Mouse (Mus musculus): Measurements from ENCODE around the gene Mettl23. TPM values are rescaled to one million over a fixed set of nuclear protein-coding genes. Genes with fewer than 3 reads are reported as not detected.
"Not testable (repeated sequence)": the region's sequence is repeated elsewhere in the genome, so short reads cannot be mapped to it uniquely, and the experiment has no call there.

Gene Mettl23
- polyA plus RNA-seq, 1 experiment: 22.4 TPM

- no peak overlapping the region for H3K27ac ChIP-seq (ENCODE audit: insufficient read depth, low read length)
- no peak for TF ChIP-seq CTCF (IDR thresholded peaks at IDR 0.05; ENCODE audit: borderline replicate concordance, insufficient read depth, low read length)
- TF ChIP-seq POLR2A (IDR thresholded peaks at IDR 0.05; ENCODE audit: low read depth, low read length): no peak
- no peaks in the 10 kb centered on the region for H3K4me1 ChIP-seq (ENCODE audit: control insufficient read depth, insufficient read depth, low read length)
These were observed 44.1 kb downstream of the Mettl23 start for GRCm38 (mm10) chr11:116887136-116887535.

DNA sequence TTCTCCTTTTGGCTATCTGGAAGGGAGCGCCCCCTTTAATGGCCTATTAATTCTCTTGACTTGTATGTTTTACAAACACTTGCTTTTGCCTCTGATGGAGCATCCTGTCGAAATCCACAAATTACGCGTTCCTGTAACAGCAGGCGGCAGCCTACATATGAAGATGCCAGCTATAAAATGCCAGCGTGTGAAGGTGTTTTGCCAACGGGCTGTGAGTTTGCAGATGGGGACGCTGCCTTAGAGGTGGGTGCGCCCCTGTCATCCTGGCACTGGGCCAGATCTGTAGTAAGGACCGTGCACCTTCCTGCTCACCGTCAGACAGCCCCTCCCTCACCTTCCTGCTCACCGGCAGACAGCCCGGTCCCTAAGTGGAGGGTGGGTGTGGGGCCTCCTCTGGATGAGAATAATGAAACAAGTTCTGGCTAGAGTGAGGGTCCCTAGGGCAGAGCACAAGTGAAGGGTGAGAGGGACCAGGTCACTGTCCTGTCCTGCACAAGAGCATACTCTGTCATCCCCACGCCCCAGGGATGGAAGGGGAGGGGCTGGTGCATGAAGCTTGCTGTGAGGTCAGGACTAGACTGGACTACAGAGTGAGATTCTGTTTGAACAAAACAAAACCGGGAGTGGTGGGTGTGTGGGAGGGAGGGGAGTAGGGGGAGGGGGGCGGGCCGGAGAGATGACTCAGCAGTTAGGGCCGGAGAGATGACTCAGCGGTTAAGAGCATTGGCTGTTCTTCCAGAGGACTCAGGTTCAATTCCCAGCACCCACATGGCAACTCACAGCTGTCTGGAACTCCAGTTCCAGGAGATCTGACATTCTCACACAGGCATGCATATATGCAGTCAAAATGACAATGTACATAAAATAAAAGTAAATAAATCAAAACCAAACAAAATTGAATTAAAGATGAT is 50.7 kb downstream of the Mettl23 start:
- H3K4me3 ChIP-seq (ENCODE audit: insufficient read depth, low read length): no peak overlapping the region
- no peaks in the 10 kb centered on the region for H3K4me1 ChIP-seq (ENCODE audit: control insufficient read depth, insufficient read depth, low read length)
- no peak overlapping the region for H3K27ac ChIP-seq (ENCODE audit: insufficient read depth, low read length)
- no peak for TF ChIP-seq POLR2A (IDR thresholded peaks at IDR 0.05; ENCODE audit: low read depth, low read length)
- no peak for TF ChIP-seq CTCF (IDR thresholded peaks at IDR 0.05; ENCODE audit: borderline replicate concordance, insufficient read depth, low read length)

More at GRCm38 (mm10) chr11:116887136-116887535, 44.1 kb downstream of the Mettl23 start:
- no peak overlapping the region for H3K4me3 ChIP-seq (ENCODE audit: insufficient read depth, low read length)

DNA sequence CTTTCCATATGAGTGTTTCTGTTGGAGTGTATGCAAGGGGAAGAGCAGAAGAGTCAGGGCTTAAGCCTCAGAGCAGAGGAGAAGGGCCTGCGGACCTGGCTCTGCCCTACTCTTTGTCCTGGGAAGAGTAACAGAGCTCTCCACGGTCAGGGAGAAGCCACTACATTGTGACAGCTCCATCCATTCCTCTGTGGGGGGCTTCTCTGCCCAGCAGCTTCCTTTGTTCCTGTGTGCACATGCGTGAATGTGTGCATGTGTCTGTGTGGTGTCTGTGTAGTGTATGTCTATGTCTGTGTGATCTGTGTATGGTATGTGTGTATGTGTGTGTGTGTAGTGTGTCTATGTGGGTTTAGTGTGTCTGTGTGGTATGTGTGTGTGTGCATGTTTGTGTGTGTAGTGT is 52.3 kb downstream of the Mettl23 start:
- no peak for TF ChIP-seq POLR2A (IDR thresholded peaks at IDR 0.05; ENCODE audit: low read depth, low read length)
- TF ChIP-seq CTCF (IDR thresholded peaks at IDR 0.05; ENCODE audit: borderline replicate concordance, insufficient read depth, low read length): no peak
- no peaks in the 10 kb centered on the region for H3K4me1 ChIP-seq (ENCODE audit: control insufficient read depth, insufficient read depth, low read length)
- no peak overlapping the region for H3K4me3 ChIP-seq (ENCODE audit: insufficient read depth, low read length)
- no peak overlapping the region for H3K27ac ChIP-seq (ENCODE audit: insufficient read depth, low read length)

GRCm38 (mm10) chr11:116899247-116899646 is 56.2 kb downstream of the Mettl23 start:
- Histone ChIP-seq H3K4me3 (ENCODE audit: insufficient read depth, low read length) (no peak overlapping the region), H3K4me1 (ENCODE audit: control insufficient read depth, insufficient read depth, low read length) (no peaks in the 10 kb centered on the region), H3K27ac (ENCODE audit: insufficient read depth, low read length) (no peak overlapping the region)
- TF ChIP-seq POLR2A (IDR thresholded peaks at IDR 0.05; ENCODE audit: low read depth, low read length) (no peak), CTCF (IDR thresholded peaks at IDR 0.05; ENCODE audit: borderline replicate concordance, insufficient read depth, low read length) (no peak)

GRCm38 (mm10) chr11:116902588-116902987 is 59.5 kb downstream of the Mettl23 start:
- H3K4me1 ChIP-seq (ENCODE audit: control insufficient read depth, insufficient read depth, low read length); H3K4me3 ChIP-seq (ENCODE audit: insufficient read depth, low read length); H3K27ac ChIP-seq (ENCODE audit: insufficient read depth, low read length): not testable (repeated sequence)

Other genes starting within 250 kb of the Mettl23 start
- gene Rhbdf2, start 216.3 kb upstream of the Mettl23 start, polyA plus RNA-seq (2011; ENCODE audit: insufficient read length, low read depth, missing spikeins): 10.1 and 11.5 TPM in 2 replicates
- gene Prcd, start 189.7 kb upstream of the Mettl23 start, polyA plus RNA-seq (2011; ENCODE audit: insufficient read length, low read depth, missing spikeins): not detected in 2 replicates
- gene Cygb, start 189.0 kb upstream of the Mettl23 start, polyA plus RNA-seq (2011; ENCODE audit: insufficient read length, low read depth, missing spikeins): 0.74 TPM in 1 of 2 replicates, not detected in the other
- gene St6galnac1, start 67.8 kb upstream of the Mettl23 start, polyA plus RNA-seq (2011; ENCODE audit: insufficient read length, low read depth, missing spikeins): not detected in 2 replicates
- gene Mxra7, start 15.2 kb upstream of the Mettl23 start, polyA plus RNA-seq (2011; ENCODE audit: insufficient read length, low read depth, missing spikeins): 76.8 and 82.4 TPM in 2 replicates
- 37.1 and 38.7 TPM in 2 replicates for gene Jmjd6, start 171 bp downstream of the Mettl23 start, polyA plus RNA-seq (2011; ENCODE audit: insufficient read length, low read depth, missing spikeins)
- gene Mfsd11, start 9.2 kb downstream of the Mettl23 start, polyA plus RNA-seq (2011; ENCODE audit: insufficient read length, low read depth, missing spikeins): 30.7 and 36.6 TPM in 2 replicates
- gene Srsf2, start 9.8 kb downstream of the Mettl23 start, polyA plus RNA-seq (2011; ENCODE audit: insufficient read length, low read depth, missing spikeins): 301 and 306 TPM in 2 replicates
- gene Mgat5b, start 75.6 kb downstream of the Mettl23 start, polyA plus RNA-seq (2011; ENCODE audit: insufficient read length, low read depth, missing spikeins): not detected in 2 replicates